Mouse (Mus musculus): ENCODE measurements at regions not wholly inside any gene's neighbourhood (a gene's known extent, or its start where the extent isn't known, plus 50 kb on each side); places are given as distances from the start of the nearest gene placed in this dataset.

DNA sequence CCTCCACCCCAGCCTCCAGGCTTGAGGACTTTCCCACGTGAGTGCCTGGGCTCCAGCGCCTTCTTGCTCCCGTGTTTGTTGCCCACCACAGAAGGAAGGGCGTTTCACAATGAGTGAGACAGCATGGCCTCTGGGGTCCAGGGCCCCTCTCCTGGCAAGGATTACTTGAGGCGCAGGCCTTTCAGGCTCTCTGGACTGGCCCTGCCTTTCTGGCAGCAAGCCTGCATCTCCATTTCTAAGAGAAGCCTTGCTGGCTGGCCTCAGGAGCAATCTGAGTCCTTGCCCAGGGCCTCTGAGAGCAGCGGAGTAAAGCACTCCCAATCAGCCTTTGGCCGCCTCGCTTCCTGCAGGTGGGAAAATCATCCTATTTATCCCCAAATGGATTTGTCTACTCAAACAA, 145.6 kb downstream of the Pja1 start:
- no peak for TF ChIP-seq GATA1 (IDR thresholded peaks at IDR 0.05; ENCODE audit: borderline replicate concordance, low read length)
- TF ChIP-seq FLI1 (IDR thresholded peaks at IDR 0.05; ENCODE audit: low read length) = no peak
